ENCODE assay signal across 9 mouse cellular contexts in the genomic region with DNA sequence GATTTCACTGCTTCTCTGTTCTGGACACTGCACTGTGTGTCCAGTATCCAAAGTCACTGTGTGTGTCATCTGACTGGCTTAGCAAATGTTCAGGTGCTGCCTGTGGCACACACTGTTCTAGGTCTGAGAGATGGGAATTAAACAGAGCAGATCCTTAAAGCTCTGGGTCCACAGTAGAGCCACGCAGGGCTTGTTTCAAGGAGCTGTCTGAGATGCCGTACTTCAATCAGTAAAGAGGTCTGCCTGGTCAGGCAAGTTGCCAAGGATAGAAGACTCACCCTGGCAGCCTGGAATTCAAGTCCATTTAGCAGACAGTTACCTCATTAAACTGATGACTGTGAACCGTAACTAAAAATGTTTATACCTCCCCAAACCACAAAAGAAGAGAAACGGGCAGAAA.
DNase-seq lines count a peak whose midpoint lies in the region; ATAC-seq and TF ChIP-seq lines count a peak whose summit lies in the region.
"Had no signal": no experiment of that assay in that cellular context is flagged by ENCODE, and none has a peak within 500 bp of the region (broad histone marks: within the 10 kb centered on the region; RNA-seq: fewer than 3 reads in every experiment).

No protein-coding gene starts in this region.

- peak overlapping the region; percentile 40; the same call in 1 of the 2 replicates for H3K27ac ChIP-seq in hindbrain, embryonic 10.5 days
- H3K27ac ChIP-seq in hindbrain, embryonic 14.5 days: no peak overlapping the region
- H3K27ac ChIP-seq in forebrain, embryonic 10.5 days: 0 out of 2 replicates have a peak overlapping the region, but pooled peaks have one; percentile 27
- no peak overlapping the region for H3K27ac ChIP-seq in neural tube, embryonic 14.5 days (ENCODE audit: low read depth, low read length)
- H3K27ac ChIP-seq in stomach, postnatal 0 days (replicated peaks): no peak overlapping the region

- no peak overlapping the region for H3K9ac ChIP-seq in hindbrain, embryonic 14.5 days
- no peak overlapping the region for H3K9ac ChIP-seq in neural tube, embryonic 14.5 days (replicated peaks; ENCODE audit: low read depth, low read length)
- H3K9ac ChIP-seq in stomach, postnatal 0 days (ENCODE audit: low read length): no peak overlapping the region

- no peak for TF ChIP-seq CTCF in stomach, postnatal 0 days (IDR thresholded peaks at IDR 0.05; ENCODE audit: low read depth)

- 72% methylated on average over 4 of the region's 4 CpGs for WGBS in hindbrain, embryonic 10.5 days
- WGBS in hindbrain, embryonic 14.5 days: 33% methylated on average over 4 of the region's 4 CpGs
- 65% methylated on average over 4 of the region's 4 CpGs for WGBS in forebrain, embryonic 10.5 days
- 19% methylated on average over 4 of the region's 4 CpGs for WGBS in neural tube, embryonic 14.5 days
- WGBS in stomach, postnatal 0 days: 34% methylated on average over 4 of the region's 4 CpGs

- ATAC-seq in hindbrain, embryonic 14.5 days (ENCODE audit: low FRiP score): no peak
- ATAC-seq in neural tube, embryonic 14.5 days (ENCODE audit: low read depth): peak; percentile 50; the same call in 1 of the 2 replicates
- no peak for ATAC-seq in stomach, postnatal 0 days (ENCODE audit: low FRiP score, low TSS enrichment)
- ATAC-seq: intestine, postnatal 0 days had no signal

- no peak for DNase-seq in hindbrain, embryonic 10.5 days (ENCODE audit: low spot score)
- DNase-seq in hindbrain, embryonic 14.5 days (ENCODE audit: low spot score): no peak
- DNase-seq in forebrain, embryonic 10.5 days (ENCODE audit: extremely low spot score, low spot score): no peak
- DNase-seq in kidney, postnatal 4 days: peak; percentile 7 to 38
- DNase-seq in urinary bladder, postnatal 4 days (ENCODE audit: low spot score in 2 of 2): no peak
- DNase-seq in stomach, postnatal 0 days (ENCODE audit: low spot score): no peak
- no peak for DNase-seq in left cerebral cortex, adult 8-10 months (ENCODE audit: low spot score in 2 of 2)

- H3K36me3 ChIP-seq in hindbrain, embryonic 10.5 days: no peaks in the 10 kb centered on the region
- H3K36me3 ChIP-seq in hindbrain, embryonic 14.5 days (replicated peaks; ENCODE audit: control insufficient read depth, insufficient read depth): no peaks in the 10 kb centered on the region
- no peaks in the 10 kb centered on the region for H3K36me3 ChIP-seq in forebrain, embryonic 10.5 days (replicated peaks)
- no peaks in the 10 kb centered on the region for H3K36me3 ChIP-seq in neural tube, embryonic 14.5 days (ENCODE audit: control insufficient read depth, insufficient read depth, low read length)
- no peaks in the 10 kb centered on the region for H3K36me3 ChIP-seq in stomach, postnatal 0 days (ENCODE audit: control insufficient read depth, insufficient read depth, low read length)

- H3K4me2 ChIP-seq in hindbrain, embryonic 14.5 days (replicated peaks): no peak overlapping the region
- H3K4me2 ChIP-seq in neural tube, embryonic 14.5 days (ENCODE audit: low read depth, low read length): no peak overlapping the region
- H3K4me2 ChIP-seq in stomach, postnatal 0 days (replicated peaks; ENCODE audit: low read depth): no peak overlapping the region

- H3K4me1 ChIP-seq in hindbrain, embryonic 10.5 days (replicated peaks): peaks cover 27% of the 10 kb centered on the region
- H3K4me1 ChIP-seq in hindbrain, embryonic 14.5 days (replicated peaks; ENCODE audit: control insufficient read depth, insufficient read depth, low read length): peaks cover 14% of the 10 kb centered on the region
- peaks cover 35% of the 10 kb centered on the region for H3K4me1 ChIP-seq in forebrain, embryonic 10.5 days
- peaks cover 3% of the 10 kb centered on the region; the same call in 1 of the 2 replicates for H3K4me1 ChIP-seq in neural tube, embryonic 14.5 days (ENCODE audit: control insufficient read depth, insufficient read depth, low read length)
- no peaks in the 10 kb centered on the region for H3K4me1 ChIP-seq in stomach, postnatal 0 days (replicated peaks; ENCODE audit: control insufficient read depth, insufficient read depth)

- no peak overlapping the region for H3K4me3 ChIP-seq in hindbrain, embryonic 10.5 days
- no peak overlapping the region for H3K4me3 ChIP-seq in hindbrain, embryonic 14.5 days (replicated peaks; ENCODE audit: low read length)
- no peak overlapping the region for H3K4me3 ChIP-seq in forebrain, embryonic 10.5 days
- no peak overlapping the region for H3K4me3 ChIP-seq in neural tube, embryonic 14.5 days (ENCODE audit: low read depth, low read length)
- no peak overlapping the region for H3K4me3 ChIP-seq in stomach, postnatal 0 days (ENCODE audit: low read depth, low read length)

- no peak for TF ChIP-seq EP300 in stomach, postnatal 0 days (optimal IDR thresholded peaks at IDR 0.05)

- H3K9me3 ChIP-seq in hindbrain, embryonic 10.5 days: no peaks in the 10 kb centered on the region
- H3K9me3 ChIP-seq in hindbrain, embryonic 14.5 days (ENCODE audit: control insufficient read depth, low read length): no peaks in the 10 kb centered on the region
- no peaks in the 10 kb centered on the region for H3K9me3 ChIP-seq in forebrain, embryonic 10.5 days
- H3K9me3 ChIP-seq in neural tube, embryonic 14.5 days (ENCODE audit: control insufficient read depth, low read length): no peaks in the 10 kb centered on the region
- H3K9me3 ChIP-seq in stomach, postnatal 0 days (ENCODE audit: control insufficient read depth, low read length): no peaks in the 10 kb centered on the region

- H3K27me3 ChIP-seq in hindbrain, embryonic 10.5 days (ENCODE audit: insufficient read depth, poor library complexity, severe bottlenecking): no peaks in the 10 kb centered on the region
- H3K27me3 ChIP-seq in hindbrain, embryonic 14.5 days (ENCODE audit: control insufficient read depth, insufficient read depth, low read length): no peaks in the 10 kb centered on the region
- no peaks in the 10 kb centered on the region for H3K27me3 ChIP-seq in forebrain, embryonic 10.5 days (ENCODE audit: poor library complexity, severe bottlenecking)
- H3K27me3 ChIP-seq in neural tube, embryonic 14.5 days (ENCODE audit: control insufficient read depth, insufficient read depth, low read length): no peaks in the 10 kb centered on the region
- no peaks in the 10 kb centered on the region for H3K27me3 ChIP-seq in stomach, postnatal 0 days (ENCODE audit: control insufficient read depth, insufficient read depth, low read length)

Comparison
In these comparisons a context has a peak if more than half of its experiments do, and no peak if none do; other contexts are left out.
1. H3K27ac ChIP-seq: peak in hindbrain, embryonic 10.5 days (single experiment) and forebrain, embryonic 10.5 days (single experiment); none in hindbrain, embryonic 14.5 days (single experiment), neural tube, embryonic 14.5 days (single experiment) and stomach, postnatal 0 days (single experiment).
2. DNase-seq: peak in kidney, postnatal 4 days (2 of 2); none in hindbrain, embryonic 10.5 days (single experiment), hindbrain, embryonic 14.5 days (single experiment), forebrain, embryonic 10.5 days (single experiment), urinary bladder, postnatal 4 days (0 of 2), stomach, postnatal 0 days (single experiment) and left cerebral cortex, adult 8-10 months (0 of 2).